Mouse (Mus musculus) frontal cortex, adult 2 months (tissue): ENCODE results near the gene Atp13a2. TPM values are rescaled to one million over a fixed set of nuclear protein-coding genes. Genes with fewer than 3 reads are reported as not detected.

Experiments
- DNase-seq, 2 experiments: peaks; one replicate each; pipeline ENCODE4 v3.0.0; 2022; ENCODE audit warnings: low spot score in 1 of 2; ENCODE audit errors: extremely low spot score in 1 of 2
- polyA plus RNA-seq: library from polyadenylated mRNA; depleted of rRNA; stranded (reverse); fragments of >200 nt; gene quantifications from 2 replicates; pipeline ENCODE4 v1.2.3, GENCODE M21; 2012

Gene Atp13a2
- polyA plus RNA-seq, 1 experiment, result 176 TPM

DNA sequence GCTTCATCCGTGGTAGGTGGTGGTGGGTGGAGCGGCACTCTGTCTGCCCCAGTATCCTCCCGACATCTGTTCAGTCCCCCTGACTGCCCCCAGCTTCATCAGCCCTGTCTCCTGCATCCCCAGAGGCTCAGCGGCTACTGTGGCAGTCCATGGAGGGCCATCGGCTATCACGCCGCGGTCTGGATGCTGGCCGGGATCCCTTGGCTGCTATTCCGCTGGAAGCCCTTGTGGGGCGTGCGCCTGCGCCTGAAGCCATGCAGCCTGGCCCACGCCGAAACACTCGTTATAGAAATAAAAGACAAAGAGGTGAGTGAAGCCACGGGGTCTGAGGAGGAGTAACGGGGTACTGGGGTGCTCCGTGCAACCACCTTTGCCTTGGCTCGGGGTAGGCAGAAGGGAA lies 5.5 kb downstream of the Atp13a2 start:
- no peak for DNase-seq

GRCm38 (mm10) chr4:140993846-140994245 lies 7.2 kb downstream of the Atp13a2 start:
- DNase-seq, result no peak

DNA sequence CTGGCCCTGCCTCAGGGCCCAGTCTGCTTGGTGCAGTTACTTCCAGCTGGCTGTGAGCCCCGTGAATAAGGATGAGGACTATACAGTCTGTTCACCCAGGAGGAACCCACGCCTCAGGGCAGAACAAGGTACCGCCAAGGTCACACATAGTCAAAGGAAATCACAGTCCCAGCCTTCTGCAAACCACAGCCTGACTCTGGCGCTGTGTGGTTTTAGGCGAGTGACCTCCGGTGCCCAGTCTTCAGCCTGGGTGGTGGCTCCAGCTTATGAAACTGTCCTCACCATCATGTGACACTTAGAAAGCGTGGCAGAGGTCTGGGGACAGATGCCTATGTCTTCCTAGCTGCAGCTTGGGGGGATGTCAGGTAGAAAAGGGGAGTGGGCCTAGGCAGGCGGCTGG lies 9.1 kb downstream of the Atp13a2 start:
- no peak for DNase-seq

DNA sequence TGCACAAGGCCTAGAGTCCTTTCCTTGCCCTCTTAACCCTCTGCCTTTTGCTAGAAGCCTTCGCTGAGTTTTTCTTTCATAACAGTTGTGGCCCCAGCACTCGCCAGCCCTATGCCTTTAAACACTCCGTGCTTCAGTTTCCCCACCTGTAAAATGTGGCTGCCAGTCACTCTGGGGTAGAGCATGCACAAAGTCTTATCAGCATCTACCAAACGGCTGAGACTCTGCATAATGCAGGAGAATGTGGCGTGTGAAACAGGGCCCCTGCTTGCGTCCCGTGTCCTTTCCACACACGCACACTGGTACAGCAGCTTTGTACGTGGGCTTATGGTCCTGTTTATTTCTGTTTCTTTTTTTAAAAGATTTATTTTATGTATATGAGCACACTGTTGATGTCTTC lies 10.1 kb downstream of the Atp13a2 start:
- no peak for DNase-seq

DNA sequence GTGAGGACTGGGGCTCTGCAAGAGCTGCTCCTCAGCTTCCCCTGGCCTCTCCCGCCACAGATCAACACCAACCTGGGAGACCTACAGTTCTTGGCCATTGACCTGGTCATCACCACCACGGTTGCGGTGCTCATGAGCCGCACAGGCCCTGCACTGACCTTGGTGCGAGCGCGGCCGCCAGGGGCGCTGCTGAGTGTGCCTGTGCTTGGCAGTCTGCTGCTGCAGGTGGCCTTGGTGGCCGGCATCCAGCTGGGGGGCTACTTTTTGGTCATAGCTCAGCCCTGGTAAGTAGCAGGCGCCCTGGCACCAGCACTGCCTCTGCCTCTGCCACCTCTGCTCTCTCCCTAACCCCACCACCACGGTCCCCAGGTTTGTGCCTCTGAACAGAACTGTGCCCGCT lies 19.3 kb downstream of the Atp13a2 start:
- no peak for DNase-seq

DNA sequence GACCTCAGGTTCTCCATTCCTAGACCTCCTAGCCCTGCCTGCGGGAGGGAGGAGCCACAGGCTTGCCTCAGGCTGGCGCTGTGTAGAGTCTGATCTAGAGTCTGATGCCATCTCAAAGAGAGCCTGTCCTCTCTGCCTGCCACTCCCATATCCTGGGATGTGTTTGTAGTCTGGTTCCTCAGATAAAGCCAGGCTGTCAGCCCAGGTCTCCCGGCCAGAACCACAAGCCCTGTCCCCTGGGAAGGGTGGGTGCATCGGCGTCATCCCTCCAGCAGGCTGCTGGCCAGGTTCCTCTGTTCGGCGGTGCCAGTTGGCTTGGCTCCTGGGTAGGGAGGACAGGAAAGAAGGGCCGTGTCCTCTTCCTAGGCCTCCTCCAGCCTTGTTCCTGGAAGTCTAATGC lies 21.4 kb downstream of the Atp13a2 start:
- DNase-seq, result no peak

DNA sequence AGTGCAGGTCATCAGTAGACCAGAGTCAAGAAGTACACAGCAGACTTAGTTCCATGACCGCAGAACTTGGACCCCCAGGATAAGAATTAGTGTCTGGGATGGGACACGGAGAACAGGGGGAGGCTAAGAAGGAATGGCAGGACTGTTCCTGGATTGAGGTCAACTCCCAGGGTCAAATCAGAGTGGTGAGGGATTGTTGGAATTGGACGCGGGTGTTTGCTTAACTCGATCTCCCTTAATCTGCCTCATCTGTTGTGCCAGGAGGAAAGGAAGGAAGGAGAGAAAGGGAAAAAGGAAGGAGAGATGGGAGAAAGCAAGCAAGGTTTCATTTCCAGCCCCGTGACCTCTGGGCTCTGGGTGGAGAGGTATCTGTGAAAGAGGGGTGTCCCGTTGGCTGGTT lies 23.4 kb downstream of the Atp13a2 start, which contains the start of gene Mfap2:
Gene Mfap2 (plus strand): TSS at position 301 of the 400 bp plus-strand sequence.
- DNase-seq, result no peak

DNA sequence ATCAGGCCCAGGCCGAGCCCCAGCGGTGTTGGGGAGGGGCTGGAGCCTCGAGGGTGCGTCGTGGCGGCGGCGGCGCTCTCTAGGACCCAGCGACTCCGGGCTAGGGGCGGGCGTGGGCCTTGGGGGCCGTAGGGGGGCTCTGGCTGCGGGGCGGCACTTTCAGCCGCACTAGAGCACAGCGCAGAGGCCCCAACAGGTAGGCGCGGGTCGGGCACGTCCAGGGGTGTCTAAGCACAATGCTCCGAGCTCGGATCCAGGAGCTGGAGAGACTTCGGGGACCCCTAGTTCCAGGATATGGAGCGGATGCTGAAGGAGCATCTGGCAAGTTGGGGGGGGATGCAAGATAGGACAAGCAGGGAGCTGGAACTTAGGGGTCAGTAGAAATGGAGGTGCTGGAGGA lies 23.9 kb downstream of the Atp13a2 start:
- DNase-seq, result no peak

DNA sequence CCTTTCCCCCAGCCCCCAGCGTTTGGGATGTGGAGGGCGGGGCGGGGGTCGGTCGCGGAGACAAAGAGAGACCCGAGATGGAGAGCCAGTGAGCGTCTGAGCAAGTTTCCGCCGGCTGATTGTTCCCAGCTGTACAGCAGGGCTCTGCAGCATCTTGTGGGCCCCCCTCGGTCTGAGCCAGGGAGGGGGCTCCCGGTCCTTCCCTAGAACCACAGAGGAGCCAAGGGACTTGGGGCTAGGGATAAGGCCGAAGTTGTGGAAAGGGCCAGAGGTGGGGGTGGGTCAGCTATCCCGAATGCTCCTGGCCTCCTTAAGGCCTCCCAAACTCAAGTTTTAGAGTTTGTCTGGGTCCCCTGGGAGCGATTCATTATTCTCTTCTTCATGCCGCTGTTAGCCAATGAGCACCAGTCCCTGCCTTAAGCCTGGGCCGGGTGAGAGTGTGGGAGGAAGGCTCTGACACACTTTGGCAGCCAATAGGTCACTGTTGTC lies 24.3 kb downstream of the Atp13a2 start:
- no peak for DNase-seq

GRCm38 (mm10) chr4:141011556-141012328 lies 25.1 kb downstream of the Atp13a2 start:
- no peak for DNase-seq

GRCm38 (mm10) chr4:141012558-141012957 lies 25.9 kb downstream of the Atp13a2 start:
- no peak for DNase-seq

DNA sequence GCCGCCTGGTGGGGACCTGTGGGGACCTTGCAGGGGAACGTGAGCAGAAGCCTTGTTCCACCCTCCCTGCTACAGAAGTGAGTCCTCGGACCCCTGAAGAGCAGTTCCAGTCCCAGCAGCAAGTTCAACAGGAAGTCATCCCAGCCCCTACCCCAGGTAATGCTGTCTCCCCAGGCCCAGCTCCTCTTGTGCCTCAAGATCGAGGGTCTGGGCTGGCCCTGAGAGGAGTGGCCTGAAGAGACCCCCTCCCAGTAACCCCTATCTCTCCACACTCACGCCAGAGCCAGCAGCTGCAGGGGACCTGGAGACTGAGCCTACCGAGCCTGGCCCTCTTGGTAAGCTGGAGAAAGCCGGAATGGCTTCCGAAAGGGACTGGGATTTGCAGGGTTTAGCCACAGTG lies 27.4 kb downstream of the Atp13a2 start:
- no peak for DNase-seq

DNA sequence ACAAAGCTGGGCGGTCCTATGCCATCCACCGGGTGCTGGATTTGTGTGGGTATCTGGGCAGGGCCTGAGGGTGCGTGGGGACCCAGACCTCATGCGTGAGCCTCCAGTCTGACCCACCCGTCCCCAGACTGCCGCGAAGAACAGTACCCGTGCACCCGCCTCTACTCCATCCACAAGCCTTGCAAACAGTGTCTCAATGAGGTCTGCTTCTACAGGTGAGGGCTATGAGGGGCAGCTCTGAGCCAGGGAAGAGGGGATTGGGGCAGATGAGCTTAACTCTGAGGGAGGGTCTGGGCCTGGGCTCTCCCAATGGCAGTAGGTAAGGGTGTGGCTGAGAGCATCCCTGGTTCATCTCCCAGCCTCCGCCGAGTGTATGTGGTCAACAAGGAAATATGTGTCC lies 28.2 kb downstream of the Atp13a2 start:
- DNase-seq, result no peak

DNA sequence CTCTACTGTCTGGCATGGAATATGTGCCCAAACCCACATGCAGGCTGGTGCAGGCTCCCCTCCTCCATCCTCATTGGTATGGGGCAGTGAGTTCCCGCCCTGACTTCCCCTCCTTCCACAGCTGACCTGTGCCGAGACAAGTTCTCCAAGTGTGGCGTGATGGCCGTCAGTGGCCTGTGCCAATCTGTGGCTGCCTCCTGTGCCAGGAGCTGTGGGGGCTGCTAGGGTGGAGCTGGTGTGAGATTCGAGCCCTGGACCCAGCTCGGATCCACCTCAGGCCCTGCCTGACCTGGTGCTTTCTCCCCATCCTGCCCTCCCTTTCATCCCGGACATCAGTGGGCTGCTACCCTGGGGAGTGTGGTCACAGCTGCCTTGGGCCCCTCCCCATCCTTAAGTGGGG lies 28.7 kb downstream of the Atp13a2 start:
- DNase-seq, result no peak

- DNase-seq, result peak in 1 of 2 experiments; percentile 48
Measured at GRCm38 (mm10) chr4:141016311-141016710, 29.6 kb downstream of the Atp13a2 start.

- no peak for DNase-seq
Measured at GRCm38 (mm10) chr4:141017657-141018436, 31.2 kb downstream of the Atp13a2 start.

DNA sequence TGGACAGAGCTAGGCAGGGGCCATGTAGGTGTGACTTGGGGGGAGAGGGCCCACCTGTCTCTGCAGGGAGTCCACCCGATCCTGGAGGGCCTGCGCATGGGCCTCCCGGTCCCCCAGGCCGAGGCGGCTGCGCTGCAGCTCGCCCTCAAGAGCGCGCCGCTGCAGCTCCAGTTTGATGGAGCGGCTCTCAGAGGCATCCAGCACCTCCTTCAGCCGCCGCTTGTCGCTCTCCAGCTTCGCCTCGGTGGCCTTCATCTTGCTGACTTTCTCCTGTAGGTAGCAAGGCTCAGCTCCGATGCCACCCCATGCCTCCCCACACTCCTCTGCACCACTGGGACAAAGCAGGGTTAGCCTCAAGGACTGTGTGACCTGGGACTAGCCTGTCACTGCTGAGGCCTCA lies 33.5 kb downstream of the Atp13a2 start:
- no peak for DNase-seq

GRCm38 (mm10) chr4:141020811-141021613 lies 34.3 kb downstream of the Atp13a2 start:
- DNase-seq, result no peak

DNA sequence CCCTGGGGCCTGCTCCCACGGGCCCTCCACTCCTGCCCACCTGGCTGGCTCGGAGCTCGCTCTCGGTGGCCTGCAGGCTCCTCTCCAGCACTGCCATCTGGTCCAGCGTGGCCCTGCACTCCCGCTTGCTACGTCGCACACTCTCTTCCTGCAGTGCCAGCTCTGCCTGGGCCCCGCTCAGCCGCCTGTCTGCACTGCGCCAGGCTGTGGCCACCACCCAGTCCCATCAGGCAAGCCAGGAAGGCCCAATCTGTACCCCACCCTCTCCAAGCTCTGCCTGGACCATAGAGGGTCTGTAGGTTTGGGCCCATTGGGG lies 34.9 kb downstream of the Atp13a2 start:
- no peak for DNase-seq

- DNase-seq, result no peak
Measured at GRCm38 (mm10) chr4:141024052-141024451, 37.4 kb downstream of the Atp13a2 start.

DNA sequence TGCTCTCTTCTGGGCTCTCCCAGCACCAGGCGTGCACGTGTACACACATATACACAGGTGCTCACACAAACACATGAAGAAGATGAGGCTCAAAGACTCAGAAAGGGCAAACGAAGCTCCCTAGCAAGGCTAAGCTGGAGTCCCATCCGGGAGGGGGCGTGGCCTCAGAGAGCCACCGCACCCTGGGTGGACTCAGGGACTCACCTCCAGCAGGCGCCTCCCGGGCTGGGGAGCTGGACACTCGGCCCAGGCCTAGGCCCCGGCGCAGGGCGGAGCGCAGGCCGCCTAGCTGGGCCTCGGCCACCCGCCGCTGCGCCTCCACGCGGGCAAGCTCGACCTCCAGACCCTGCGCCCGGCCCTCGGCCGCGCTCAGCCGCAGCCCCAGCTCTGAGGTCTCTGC lies 38.3 kb downstream of the Atp13a2 start:
- no peak for DNase-seq
